Mouse (Mus musculus): ENCODE measurements around the gene Olfr155. TPM values are rescaled to one million over a fixed set of nuclear protein-coding genes. Genes with fewer than 3 reads are reported as not detected.

Olfr155 gene
- polyA plus RNA-seq (2014; fragmentation: Illumina TruSeq; extraction: RNeasy Lipid Tissue Mini Kit (QIAGEN cat#74804); ENCODE audit: low read depth, low replicate concordance) = not detected

GRCm38 (mm10) chr4:43851265-43851664 lies at the start of gene Olfr155:
Gene Olfr155, plus strand, starts transcription at chr4:43851565.

GRCm38 (mm10) chr4:43823845-43824337 lies 27.5 kb upstream of the Olfr155 start, which contains the start of gene Olfr156:
Gene Olfr156, minus strand, starts transcription at chr4:43823895.

GRCm38 (mm10) chr4:43840101-43840500 lies 11.3 kb upstream of the Olfr155 start, which contains the start of gene Olfr157:
Gene Olfr157, minus strand, starts transcription at chr4:43840201.

GRCm38 (mm10) chr4:43875160-43875918 lies 24.0 kb downstream of the Olfr155 start, which contains the start of gene Reck:
Gene Reck, plus strand, starts transcription at chr4:43875530.

Other genes with a start within 250 kb of the Olfr155 start
- gene Npr2, start 219.6 kb upstream of the Olfr155 start, polyA plus RNA-seq (2014; fragmentation: Illumina TruSeq; extraction: RNeasy Lipid Tissue Mini Kit (QIAGEN cat#74804); ENCODE audit: low read depth, low replicate concordance) = 50.9 TPM
- not detected for gene Spag8, start 198.0 kb upstream of the Olfr155 start, polyA plus RNA-seq (2014; fragmentation: Illumina TruSeq; extraction: RNeasy Lipid Tissue Mini Kit (QIAGEN cat#74804); ENCODE audit: low read depth, low replicate concordance)
- gene Hint2, start 195.1 kb upstream of the Olfr155 start, polyA plus RNA-seq (2014; fragmentation: Illumina TruSeq; extraction: RNeasy Lipid Tissue Mini Kit (QIAGEN cat#74804); ENCODE audit: low read depth, low replicate concordance) = 196 TPM
- 18.3 TPM for gene Tmem8b, start 182.6 kb upstream of the Olfr155 start, polyA plus RNA-seq (2014; fragmentation: Illumina TruSeq; extraction: RNeasy Lipid Tissue Mini Kit (QIAGEN cat#74804); ENCODE audit: low read depth, low replicate concordance)
- gene Fam221b, start 182.4 kb upstream of the Olfr155 start, polyA plus RNA-seq (2014; fragmentation: Illumina TruSeq; extraction: RNeasy Lipid Tissue Mini Kit (QIAGEN cat#74804); ENCODE audit: low read depth, low replicate concordance) = 0.42 TPM
- gene Olfr70, start 150.8 kb upstream of the Olfr155 start, polyA plus RNA-seq (2014; fragmentation: Illumina TruSeq; extraction: RNeasy Lipid Tissue Mini Kit (QIAGEN cat#74804); ENCODE audit: low read depth, low replicate concordance) = not detected
- not detected for gene Olfr71, start 141.3 kb upstream of the Olfr155 start, polyA plus RNA-seq (2014; fragmentation: Illumina TruSeq; extraction: RNeasy Lipid Tissue Mini Kit (QIAGEN cat#74804); ENCODE audit: low read depth, low replicate concordance)
- gene Hrct1, start 124.4 kb upstream of the Olfr155 start, polyA plus RNA-seq (2014; fragmentation: Illumina TruSeq; extraction: RNeasy Lipid Tissue Mini Kit (QIAGEN cat#74804); ENCODE audit: low read depth, low replicate concordance) = 6.5 TPM
- 5.6 TPM for gene Spaar, start 121.5 kb upstream of the Olfr155 start, polyA plus RNA-seq (2014; fragmentation: Illumina TruSeq; extraction: RNeasy Lipid Tissue Mini Kit (QIAGEN cat#74804); ENCODE audit: low read depth, low replicate concordance)
- not detected for gene Olfr159, start 80.6 kb upstream of the Olfr155 start, polyA plus RNA-seq (2014; fragmentation: Illumina TruSeq; extraction: RNeasy Lipid Tissue Mini Kit (QIAGEN cat#74804); ENCODE audit: low read depth, low replicate concordance)
- not detected for gene Olfr156, start 27.7 kb upstream of the Olfr155 start, polyA plus RNA-seq (2014; fragmentation: Illumina TruSeq; extraction: RNeasy Lipid Tissue Mini Kit (QIAGEN cat#74804); ENCODE audit: low read depth, low replicate concordance)
- gene Olfr157, start 11.4 kb upstream of the Olfr155 start, polyA plus RNA-seq (2014; fragmentation: Illumina TruSeq; extraction: RNeasy Lipid Tissue Mini Kit (QIAGEN cat#74804); ENCODE audit: low read depth, low replicate concordance) = not detected
- gene Reck, start 24.0 kb downstream of the Olfr155 start, polyA plus RNA-seq (2014; fragmentation: Illumina TruSeq; extraction: RNeasy Lipid Tissue Mini Kit (QIAGEN cat#74804); ENCODE audit: low read depth, low replicate concordance) = 5.3 TPM
- 7.7 TPM for gene Glipr2, start 105.8 kb downstream of the Olfr155 start, polyA plus RNA-seq (2014; fragmentation: Illumina TruSeq; extraction: RNeasy Lipid Tissue Mini Kit (QIAGEN cat#74804); ENCODE audit: low read depth, low replicate concordance)
- gene Ccin, start 131.9 kb downstream of the Olfr155 start, polyA plus RNA-seq (2014; fragmentation: Illumina TruSeq; extraction: RNeasy Lipid Tissue Mini Kit (QIAGEN cat#74804); ENCODE audit: low read depth, low replicate concordance) = not detected
- 94.8 TPM for gene Clta, start 152.9 kb downstream of the Olfr155 start, polyA plus RNA-seq (2014; fragmentation: Illumina TruSeq; extraction: RNeasy Lipid Tissue Mini Kit (QIAGEN cat#74804); ENCODE audit: low read depth, low replicate concordance)
- 18.7 TPM for gene Gne, start 232.6 kb downstream of the Olfr155 start, polyA plus RNA-seq (2014; fragmentation: Illumina TruSeq; extraction: RNeasy Lipid Tissue Mini Kit (QIAGEN cat#74804); ENCODE audit: low read depth, low replicate concordance)